Mouse (Mus musculus) kidney, embryonic 14.5 days (tissue): ENCODE data around the gene Arhgef10l. TPM values are rescaled to one million over a fixed set of nuclear protein-coding genes. Genes with fewer than 3 reads are reported as not detected.
A peak's percentile ranks its signal among the peaks of the same experiment; 100 is the strongest.
"Not testable (repeated sequence)": the region's sequence is repeated elsewhere in the genome, so short reads cannot be mapped to it uniquely, and the experiment has no call there.

ENCODE experiments used
- ATAC-seq: fragments of 200-750 bp; cut with Nextera tagmentation; 2 replicates; pipeline ENCODE4 v1.8.0; 2017; ENCODE audit warnings: moderate number of reproducible peaks, mild to moderate bottlenecking, moderate TSS enrichment, moderate library complexity; ENCODE audit not compliant: low FRiP score, low TSS enrichment
- H3K27ac ChIP-seq: fragments of 300-500 bp; sonication (generic); 2 replicates; pipeline ENCODE4 v1.5.1; 2014; ENCODE audit warnings: low read depth, mild to moderate bottlenecking, low read length, moderate library complexity, mixed read lengths
- H3K27me3 ChIP-seq: fragments of 300-500 bp; sonication (generic); 2 replicates; pipeline ENCODE4 v1.6.1; 2014; ENCODE audit warnings: mild to moderate bottlenecking, low read length; ENCODE audit not compliant: control insufficient read depth, insufficient read depth
- H3K36me3 ChIP-seq: fragments of 300-500 bp; sonication (generic); 2 replicates; pipeline ENCODE4 v1.6.1; 2014; ENCODE audit warnings: low read length, mixed read lengths; ENCODE audit not compliant: control insufficient read depth, insufficient read depth
- H3K4me1 ChIP-seq: fragments of 300-500 bp; sonication (generic); 2 replicates; pipeline ENCODE4 v1.6.1; 2014; ENCODE audit warnings: low read length, mixed read lengths; ENCODE audit not compliant: control insufficient read depth, insufficient read depth
- H3K4me2 ChIP-seq: fragments of 300-500 bp; sonication (generic); replicated peaks from 2 replicates; pipeline ENCODE4 v1.6.1; 2014; ENCODE audit warnings: low read depth, mild to moderate bottlenecking, low read length
- H3K4me3 ChIP-seq: fragments of 300-500 bp; sonication (generic); 2 replicates; pipeline ENCODE4 v1.5.1; 2014; ENCODE audit warnings: mild to moderate bottlenecking, low read length
- H3K9ac ChIP-seq: fragments of 300-500 bp; sonication (generic); 2 replicates; pipeline ENCODE4 v1.6.1; 2014; ENCODE audit warnings: low read depth, mild to moderate bottlenecking, low read length, moderate library complexity
- H3K9me3 ChIP-seq: fragments of 300-500 bp; sonication (generic); 2 replicates; pipeline ENCODE4 v1.6.1; 2016; ENCODE audit warnings: low read length; ENCODE audit not compliant: control insufficient read depth
- WGBS: fragments of 180-500 bp; shearing (Covaris S2); extraction: QIAGEN DNeasy Blood & Tissue Kit; methylation state at CpG from one replicate; pipeline ENCODE4 v1.1.7; 2014; 5-methylcytosine and 5-hydroxymethylcytosine counted together
- polyA plus RNA-seq: library from polyadenylated mRNA; unstranded; fragments of >200 nt; fragmentation: Nextera tagmentation; extraction: Ambion mirVana; gene quantifications from 2 replicates; pipeline ENCODE4 v1.2.1, GENCODE M21; 2014

Arhgef10l gene
- polyA plus RNA-seq, 1 experiment from 2014 or later = 18.2 TPM

GRCm38 (mm10) chr4:140582390-140583088 is 83.3 kb downstream of the Arhgef10l start:
- no peak for ATAC-seq
- H3K4me2 ChIP-seq = no peak overlapping the region
- H3K27me3 ChIP-seq = no peaks in the 10 kb centered on the region
- H3K27ac ChIP-seq = no peak overlapping the region
- no peaks in the 10 kb centered on the region for H3K4me1 ChIP-seq
- no peaks in the 10 kb centered on the region for H3K9me3 ChIP-seq
- no peak overlapping the region for H3K9ac ChIP-seq
- 79% methylated on average over 14 of the region's 15 CpGs for WGBS
- peaks cover 34% of the 10 kb centered on the region for H3K36me3 ChIP-seq
- no peak overlapping the region for H3K4me3 ChIP-seq

- peak; percentile 22; the same call in 1 of the 2 replicates for ATAC-seq
- 63% methylated on average over 23 of the region's 23 CpGs for WGBS
- H3K9me3 ChIP-seq = no peaks in the 10 kb centered on the region
- H3K36me3 ChIP-seq = peaks cover 38% of the 10 kb centered on the region
- no peak overlapping the region for H3K4me2 ChIP-seq
- no peak overlapping the region for H3K9ac ChIP-seq
- H3K27ac ChIP-seq = no peak overlapping the region
- H3K4me1 ChIP-seq = no peaks in the 10 kb centered on the region
- no peaks in the 10 kb centered on the region for H3K27me3 ChIP-seq
- no peak overlapping the region for H3K4me3 ChIP-seq
Observed at GRCm38 (mm10) chr4:140581730-140582389, 84.0 kb downstream of the Arhgef10l start.

GRCm38 (mm10) chr4:140581341-140581729 is 84.5 kb downstream of the Arhgef10l start:
- peak; percentile 25; the same call in 1 of the 2 replicates for ATAC-seq
- H3K4me1 ChIP-seq = no peaks in the 10 kb centered on the region
- no peak overlapping the region for H3K27ac ChIP-seq
- no peaks in the 10 kb centered on the region for H3K27me3 ChIP-seq
- H3K9me3 ChIP-seq = no peaks in the 10 kb centered on the region
- 82% methylated on average over 16 of the region's 16 CpGs for WGBS
- H3K4me3 ChIP-seq = no peak overlapping the region
- H3K9ac ChIP-seq = no peak overlapping the region
- no peak overlapping the region for H3K4me2 ChIP-seq
- peaks cover 38% of the 10 kb centered on the region for H3K36me3 ChIP-seq

GRCm38 (mm10) chr4:140580866-140581265 is 84.9 kb downstream of the Arhgef10l start:
- H3K27ac ChIP-seq = no peak overlapping the region
- H3K4me3 ChIP-seq = no peak overlapping the region
- no peaks in the 10 kb centered on the region for H3K9me3 ChIP-seq
- ATAC-seq = no peak
- H3K4me1 ChIP-seq = no peaks in the 10 kb centered on the region
- H3K9ac ChIP-seq = no peak overlapping the region
- H3K36me3 ChIP-seq = peaks cover 42% of the 10 kb centered on the region
- no peak overlapping the region for H3K4me2 ChIP-seq
- H3K27me3 ChIP-seq = no peaks in the 10 kb centered on the region
- 90% methylated on average over 4 of the region's 4 CpGs for WGBS

- no peak overlapping the region for H3K4me3 ChIP-seq
- H3K27me3 ChIP-seq = no peaks in the 10 kb centered on the region
- no peaks in the 10 kb centered on the region for H3K9me3 ChIP-seq
- WGBS = 88% methylated on average over 8 of the region's 8 CpGs
- H3K4me2 ChIP-seq = no peak overlapping the region
- no peak overlapping the region for H3K9ac ChIP-seq
- no peak overlapping the region for H3K27ac ChIP-seq
- H3K4me1 ChIP-seq = no peaks in the 10 kb centered on the region
- ATAC-seq = no peak
- peaks cover 46% of the 10 kb centered on the region for H3K36me3 ChIP-seq
Observed at GRCm38 (mm10) chr4:140579576-140579975, 86.2 kb downstream of the Arhgef10l start.

GRCm38 (mm10) chr4:140579149-140579548 is 86.7 kb downstream of the Arhgef10l start:
- Histone ChIP-seq H3K9ac (no peak overlapping the region), H3K4me3 (no peak overlapping the region), H3K4me2 (no peak overlapping the region), H3K27ac (no peak overlapping the region), H3K4me1 (no peaks in the 10 kb centered on the region), H3K36me3 (peaks cover 48% of the 10 kb centered on the region), H3K27me3 (no peaks in the 10 kb centered on the region), H3K9me3 (no peaks in the 10 kb centered on the region)
- 91% methylated on average over 13 of the region's 13 CpGs for WGBS
- no peak for ATAC-seq

- ATAC-seq = no peak
- H3K27me3 ChIP-seq = no peaks in the 10 kb centered on the region
- H3K9ac ChIP-seq = no peak overlapping the region
- H3K4me3 ChIP-seq = no peak overlapping the region
- no peak overlapping the region for H3K4me2 ChIP-seq
- H3K27ac ChIP-seq = no peak overlapping the region
- no peaks in the 10 kb centered on the region for H3K9me3 ChIP-seq
- H3K4me1 ChIP-seq = no peaks in the 10 kb centered on the region
- peaks cover 71% of the 10 kb centered on the region for H3K36me3 ChIP-seq
- WGBS = 97% methylated on average over 16 of the region's 16 CpGs
Observed at GRCm38 (mm10) chr4:140576628-140577027, 89.2 kb downstream of the Arhgef10l start.

GRCm38 (mm10) chr4:140574863-140575262 is 90.9 kb downstream of the Arhgef10l start:
- H3K4me2 ChIP-seq = not testable (repeated sequence)

GRCm38 (mm10) chr4:140572376-140572775 is 93.4 kb downstream of the Arhgef10l start:
- Histone ChIP-seq H3K36me3 (peaks cover 71% of the 10 kb centered on the region), H3K27me3 (no peaks in the 10 kb centered on the region), H3K27ac (no peak overlapping the region), H3K9ac (no peak overlapping the region), H3K4me1 (no peaks in the 10 kb centered on the region), H3K9me3 (no peaks in the 10 kb centered on the region), H3K4me2 (no peak overlapping the region), H3K4me3 (no peak overlapping the region)
- WGBS = 90% methylated on average over 17 of the region's 17 CpGs
- no peak for ATAC-seq

More at GRCm38 (mm10) chr4:140574863-140575262, 90.9 kb downstream of the Arhgef10l start:
- not testable (repeated sequence) for H3K4me1 ChIP-seq, ATAC-seq, H3K27ac ChIP-seq, H3K27me3 ChIP-seq, H3K9me3 ChIP-seq, H3K4me3 ChIP-seq, H3K9ac ChIP-seq
- H3K36me3 ChIP-seq = peaks cover 70% of the 10 kb centered on the region
- whole genome bisulfite sequencing = 92% methylated on average over 7 of the region's 7 CpGs
